Mouse (Mus musculus) activated CD4-positive, CD25-positive, alpha-beta regulatory T cell, adult 4 months (primary cell): Measurements from ENCODE around the gene Il1f9. TPM values are rescaled to one million over a fixed set of nuclear protein-coding genes. Genes with fewer than 3 reads are reported as not detected.
"Not testable (repeated sequence)": the region's sequence is repeated elsewhere in the genome, so short reads cannot be mapped to it uniquely, and the experiment has no call there.

Experiments
- ATAC-seq: one replicate; pipeline ENCODE4 v1.8.0; 2017
- polyA plus RNA-seq, 2 experiments: library from polyadenylated mRNA; unstranded; fragments of 100-300 nt; shearing (Covaris generic); gene quantifications; one replicate each; pipeline ENCODE4 v1.2.1; 2017

Gene Il1f9
- polyA plus RNA-seq, result not detected

GRCm38 (mm10) chr2:24186176-24186575 lies at the start of gene Il1f9:
Gene Il1f9 (plus strand): TSS chr2:24186476.
- no peak for ATAC-seq

GRCm38 (mm10) chr2:24152861-24153260 lies 33.4 kb upstream of the Il1f9 start, which contains the start of gene Il1f8:
Gene Il1f8 (plus strand): TSS chr2:24153161.
- no peak for ATAC-seq

DNA sequence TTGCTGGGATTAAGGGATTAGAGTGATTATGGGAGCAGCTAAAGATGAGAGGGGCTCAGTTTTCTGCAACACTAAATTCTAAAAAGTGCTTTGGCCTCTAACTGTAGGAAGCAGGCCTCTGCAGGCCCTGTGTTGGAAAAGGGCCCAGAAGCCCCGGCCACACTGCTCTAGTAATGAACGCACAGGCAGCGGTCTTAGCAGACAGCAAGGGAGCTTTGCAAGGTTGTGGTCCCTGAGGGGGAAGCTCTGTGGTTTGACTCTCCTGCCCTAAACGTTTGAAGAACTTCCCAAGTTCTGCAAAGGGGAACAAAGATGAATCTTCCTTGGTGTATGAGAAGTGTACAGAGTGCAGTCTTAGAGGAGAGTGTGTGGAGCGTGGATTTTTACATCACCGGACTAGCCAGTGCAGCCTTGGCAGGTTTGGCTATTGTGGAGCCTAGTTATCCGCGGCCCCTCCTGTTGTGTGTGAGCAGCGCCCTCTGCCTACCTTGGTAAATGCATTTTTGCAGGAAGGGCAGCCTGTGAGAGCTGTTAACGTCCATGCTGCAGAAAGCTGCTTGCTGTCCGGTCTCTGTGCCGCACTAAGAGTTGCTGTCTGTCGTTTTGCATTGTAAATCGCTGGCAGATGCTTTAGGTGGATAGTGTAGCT lies 4.5 kb upstream of the Il1f9 start:
- ATAC-seq, result not testable (repeated sequence)

GRCm38 (mm10) chr2:24182423-24183147 lies 3.7 kb upstream of the Il1f9 start:
- not testable (repeated sequence) for ATAC-seq

GRCm38 (mm10) chr2:24184092-24184491 lies 2.2 kb upstream of the Il1f9 start:
- not testable (repeated sequence) for ATAC-seq

GRCm38 (mm10) chr2:24187585-24187984 lies 1.3 kb downstream of the Il1f9 start:
- ATAC-seq, result no peak

GRCm38 (mm10) chr2:24188189-24188588 lies 1.9 kb downstream of the Il1f9 start:
- ATAC-seq, result no peak

DNA sequence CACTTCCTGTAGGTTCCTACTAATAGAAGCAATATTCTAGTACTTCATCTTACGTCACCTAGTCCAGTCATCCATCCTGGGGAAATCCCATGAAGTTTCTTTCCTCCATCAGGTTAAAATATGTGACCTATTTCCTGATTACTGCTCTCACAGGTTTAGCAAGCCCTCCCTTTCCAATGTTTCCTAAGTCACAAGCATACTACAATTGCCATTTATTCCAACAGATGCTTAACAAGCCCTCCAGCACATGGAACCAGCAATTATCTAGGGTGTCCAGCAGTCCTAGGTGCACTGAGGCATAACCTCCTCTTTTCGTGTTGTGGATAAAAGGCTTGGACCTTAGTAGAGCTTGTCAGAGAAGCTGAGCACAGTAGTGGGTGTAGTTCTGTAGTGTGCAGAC lies 28.8 kb downstream of the Il1f9 start, which contains the start of gene Il1f6:
Gene Il1f6, plus strand, starts transcription at position 301 of the 400 bp plus-strand sequence.
- no peak for ATAC-seq

GRCm38 (mm10) chr2:24227191-24227590 lies 40.9 kb downstream of the Il1f9 start:
- no peak for ATAC-seq

Other genes starting within 250 kb of the Il1f9 start
- gene Hnmt, start 137.1 kb upstream of the Il1f9 start, polyA plus RNA-seq, result not detected
- gene Tbpl2, start 89.9 kb upstream of the Il1f9 start, polyA plus RNA-seq, result not detected
- gene Il1f8, start 33.3 kb upstream of the Il1f9 start, polyA plus RNA-seq, result not detected
- not detected for gene Il1f6, start 28.9 kb downstream of the Il1f9 start, polyA plus RNA-seq
- not detected for gene Il1f5, start 90.5 kb downstream of the Il1f9 start, polyA plus RNA-seq
- not detected for gene Il1f10, start 104.7 kb downstream of the Il1f9 start, polyA plus RNA-seq
- under 1 TPM; 0.20 to 0.77 TPM for gene Il1rn, start 150.4 kb downstream of the Il1f9 start, polyA plus RNA-seq
- gene Psd4, start 181.1 kb downstream of the Il1f9 start, polyA plus RNA-seq, result 10 to 100 TPM; 65.6 to 75.6 TPM